Mouse (Mus musculus) ES-Bruce4 (cell line): ENCODE measurements around the gene Rnf222. TPM values are rescaled to one million over a fixed set of nuclear protein-coding genes. Genes with fewer than 3 reads are reported as not detected.
"Not testable (repeated sequence)": the region's sequence is repeated elsewhere in the genome, so short reads cannot be mapped to it uniquely, and the experiment has no call there.

ENCODE experiments used
- H3K27ac ChIP-seq: 2 replicates; pipeline ENCODE4 v1.5.1; 2012; ENCODE audit warnings: low read length, inconsistent platforms; ENCODE audit not compliant: insufficient read depth
- H3K27me3 ChIP-seq: 2 replicates; pipeline ENCODE4 v1.6.1; 2012; ENCODE audit warnings: mild to moderate bottlenecking, low read length, inconsistent platforms; ENCODE audit not compliant: control insufficient read depth, poor library complexity, insufficient read depth, severe bottlenecking
- H3K36me3 ChIP-seq: 2 replicates; pipeline ENCODE4 v1.6.1; 2012; ENCODE audit warnings: inconsistent platforms, mild to moderate bottlenecking, low read length, moderate library complexity; ENCODE audit not compliant: control insufficient read depth, poor library complexity, insufficient read depth, severe bottlenecking
- H3K4me1 ChIP-seq: one replicate; pipeline ENCODE4 v1.8.1; 2011; ENCODE audit warnings: low read length; ENCODE audit not compliant: control insufficient read depth, insufficient read depth
- H3K4me3 ChIP-seq: 2 replicates; pipeline ENCODE4 v1.5.1; 2011; ENCODE audit warnings: low read depth, mild to moderate bottlenecking, low read length
- H3K9ac ChIP-seq: 2 replicates; pipeline ENCODE4 v1.6.1; 2012; ENCODE audit warnings: low read depth, mild to moderate bottlenecking, inconsistent platforms; ENCODE audit not compliant: poor library complexity, severe bottlenecking
- H3K9me3 ChIP-seq: replicated peaks from 2 replicates; pipeline ENCODE4 v1.6.1; 2012; ENCODE audit warnings: mild to moderate bottlenecking, low read length, inconsistent platforms; ENCODE audit not compliant: control insufficient read depth, poor library complexity, insufficient read depth, severe bottlenecking
- CTCF ChIP-seq: IDR thresholded peaks from one replicate; pipeline ENCODE4 v1.8.1; 2011; ENCODE audit warnings: low read depth, low read length
- EP300 ChIP-seq: IDR thresholded peaks from 2 replicates; pipeline ENCODE4 v1.6.1; 2011; ENCODE audit warnings: low read depth, low read length; ENCODE audit not compliant: insufficient read depth
- POLR2A ChIP-seq: IDR thresholded peaks from one replicate; pipeline ENCODE4 v1.8.1; 2011; ENCODE audit warnings: low read length; ENCODE audit not compliant: insufficient read depth
- polyA plus RNA-seq: library from polyadenylated mRNA; stranded (reverse); fragments of >200 nt; gene quantifications from 2 replicates; pipeline ENCODE4 v1.2.4, GENCODE M21; 2011; ENCODE audit warnings: low read depth; ENCODE audit not compliant: missing spikeins, insufficient read depth, insufficient read length

The Rnf222 gene
- polyA plus RNA-seq, 1 experiment = not detected

GRCm38 (mm10) chr11:68929947-68930346, 41.6 kb downstream of the Rnf222 start:
- Histone ChIP-seq H3K9ac (no peak overlapping the region), H3K27ac (no peak overlapping the region), H3K9me3 (no peaks in the 10 kb centered on the region), H3K36me3 (no peaks in the 10 kb centered on the region), H3K4me3 (no peak overlapping the region), H3K27me3 (no peaks in the 10 kb centered on the region), H3K4me1 (no peaks in the 10 kb centered on the region)
- no peak for TF ChIP-seq EP300
- no peak for TF ChIP-seq CTCF
- TF ChIP-seq POLR2A = no peak

GRCm38 (mm10) chr11:68933885-68934507, 45.6 kb downstream of the Rnf222 start:
- TF ChIP-seq EP300 = no peak
- no peak for TF ChIP-seq CTCF
- no peak for TF ChIP-seq POLR2A
- Histone ChIP-seq H3K9ac (no peak overlapping the region), H3K27me3 (no peaks in the 10 kb centered on the region), H3K27ac (no peak overlapping the region), H3K36me3 (no peaks in the 10 kb centered on the region), H3K4me3 (no peak overlapping the region), H3K4me1 (no peaks in the 10 kb centered on the region), H3K9me3 (no peaks in the 10 kb centered on the region)

DNA sequence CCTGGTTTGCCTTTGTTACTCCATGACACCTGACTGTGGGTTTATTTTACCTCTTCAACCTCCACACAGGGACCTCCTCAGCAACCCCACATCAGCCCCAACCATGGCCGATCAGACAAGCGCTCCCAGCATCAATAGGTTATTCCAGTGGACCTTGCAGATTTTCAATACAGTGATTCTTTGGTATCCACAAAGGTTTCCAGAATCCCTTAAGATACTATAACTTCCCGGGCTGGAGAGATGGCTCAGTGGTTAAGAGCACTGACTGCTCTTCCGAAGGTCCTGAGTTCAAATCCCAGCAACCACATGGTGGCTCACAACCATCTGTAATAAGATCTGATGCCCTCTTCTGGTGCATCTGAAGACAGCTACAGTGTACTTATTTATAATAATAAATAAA, 48.6 kb downstream of the Rnf222 start:
- H3K4me1 ChIP-seq, H3K9ac ChIP-seq, H3K27me3 ChIP-seq, H3K36me3 ChIP-seq, H3K27ac ChIP-seq, H3K4me3 ChIP-seq, H3K9me3 ChIP-seq: not testable (repeated sequence)

DNA sequence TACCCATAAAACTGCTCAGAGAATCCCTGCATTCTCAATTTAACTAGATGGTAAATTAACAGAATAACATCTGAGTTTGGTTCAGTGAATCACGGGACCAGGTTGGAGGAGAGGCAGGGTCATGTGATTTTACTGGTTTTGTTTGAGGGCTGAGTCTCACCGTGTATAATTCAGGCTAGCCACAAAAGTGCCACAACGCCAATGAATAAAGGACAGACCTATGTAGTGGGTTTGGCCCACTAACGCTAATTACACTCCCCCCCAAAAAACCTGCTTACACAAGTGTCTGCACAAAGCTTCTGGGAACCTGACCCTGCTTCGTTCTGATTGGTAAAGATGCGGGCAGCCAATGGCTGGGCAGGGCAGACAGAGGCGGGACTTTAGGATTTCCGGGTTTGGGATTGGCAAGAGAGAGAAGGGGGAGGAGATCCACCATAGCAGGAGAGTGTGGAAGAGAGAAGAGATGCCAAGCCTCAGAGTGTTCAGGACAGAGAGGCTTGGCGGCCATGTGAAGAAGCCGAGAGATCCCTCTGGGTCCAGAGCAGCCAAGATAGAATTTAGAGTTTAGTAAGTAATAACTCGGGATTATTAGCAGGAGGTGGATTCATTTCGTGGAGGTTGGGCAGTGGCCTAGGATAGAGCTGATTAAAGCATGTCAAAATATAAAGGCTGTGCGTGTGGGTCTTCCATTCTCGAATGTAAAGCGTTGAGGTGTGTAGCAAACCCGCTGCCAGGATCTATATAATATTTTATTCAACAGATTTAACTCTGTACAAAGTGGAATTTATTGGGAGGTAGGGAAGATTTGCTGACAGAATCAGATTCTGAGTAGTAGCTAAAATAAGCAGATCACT, 51.3 kb downstream of the Rnf222 start:
- Histone ChIP-seq H3K9me3 (no peaks in the 10 kb centered on the region), H3K27me3 (no peaks in the 10 kb centered on the region), H3K9ac (peak overlapping the region; percentile 71), H3K36me3 (no peaks in the 10 kb centered on the region), H3K27ac (no peak overlapping the region), H3K4me3 (peak overlapping the region; percentile 82), H3K4me1 (peaks cover 2% of the 10 kb centered on the region)
- TF ChIP-seq POLR2A (peak; percentile 93), CTCF (no peak), EP300 (no peak)

GRCm38 (mm10) chr11:68940516-68940915, 52.2 kb downstream of the Rnf222 start:
- Histone ChIP-seq H3K27ac (no peak overlapping the region), H3K9me3 (no peaks in the 10 kb centered on the region), H3K9ac (peak overlapping the region; percentile 71), H3K4me3 (peak overlapping the region; percentile 31; the same call in 1 of the 2 replicates), H3K36me3 (no peaks in the 10 kb centered on the region), H3K4me1 (peaks cover 2% of the 10 kb centered on the region), H3K27me3 (no peaks in the 10 kb centered on the region)
- TF ChIP-seq POLR2A = no peak
- no peak for TF ChIP-seq EP300
- TF ChIP-seq CTCF = no peak

GRCm38 (mm10) chr11:68942731-68943130, 54.4 kb downstream of the Rnf222 start:
- Histone ChIP-seq H3K4me1 (peaks cover 2% of the 10 kb centered on the region), H3K4me3 (no peak overlapping the region), H3K9ac (no peak overlapping the region), H3K27ac (no peak overlapping the region), H3K9me3 (no peaks in the 10 kb centered on the region), H3K36me3 (no peaks in the 10 kb centered on the region), H3K27me3 (no peaks in the 10 kb centered on the region)
- no peak for TF ChIP-seq EP300
- no peak for TF ChIP-seq CTCF
- TF ChIP-seq POLR2A = no peak
